Mouse (Mus musculus): ENCODE measurements around the gene Bcor.

GRCm38 (mm10) chrX:12086674-12087510 lies 73.3 kb downstream of the Bcor start:
- TF ChIP-seq POLR2A (IDR thresholded peaks at IDR 0.05; ENCODE audit: insufficient read depth, low read length): no peak
- no peak for TF ChIP-seq CTCF (IDR thresholded peaks at IDR 0.05; ENCODE audit: low read depth, low read length)

Measured in ES-Bruce4 (cell line).